Mouse (Mus musculus) myocyte (in vitro differentiated cells): ENCODE data around the gene Kif26b. TPM values are rescaled to one million over a fixed set of nuclear protein-coding genes. Genes with fewer than 3 reads are reported as not detected.

Experiments
- H3K27me3 ChIP-seq: one replicate; pipeline ENCODE4 v1.6.1; 2011; ENCODE audit not compliant: control insufficient read depth, insufficient read depth, insufficient read length
- H3K36me3 ChIP-seq: one replicate; pipeline ENCODE4 v1.6.1; 2011; ENCODE audit not compliant: control insufficient read depth, insufficient read depth
- H3K4me2 ChIP-seq: one replicate; pipeline ENCODE4 v1.6.1; 2011; ENCODE audit warnings: low read depth, control low read depth
- H3K4me3 ChIP-seq: one replicate; pipeline ENCODE4 v1.5.1; 2011; ENCODE audit warnings: mild to moderate bottlenecking, control low read depth, moderate library complexity
- H3K79me2 ChIP-seq: one replicate; pipeline ENCODE4 v1.6.1; 2011; ENCODE audit not compliant: control insufficient read depth, insufficient read depth
- H3ac ChIP-seq: one replicate; pipeline ENCODE4 v1.6.1; 2011; ENCODE audit not compliant: control insufficient read depth, insufficient read length
- CEBPB ChIP-seq: IDR thresholded peaks from 2 replicates; pipeline ENCODE4 v1.6.1; 2011; ENCODE audit warnings: mild to moderate bottlenecking, moderate library complexity; ENCODE audit not compliant: poor library complexity, insufficient read depth, severe bottlenecking
- E2F4 ChIP-seq: IDR thresholded peaks from one replicate; pipeline ENCODE4 v1.6.1; 2011; ENCODE audit warnings: mild to moderate bottlenecking, control low read depth, moderate library complexity; ENCODE audit not compliant: insufficient read depth
- MAX ChIP-seq: IDR thresholded peaks from one replicate; pipeline ENCODE4 v1.6.1; 2011; ENCODE audit warnings: low read depth, mild to moderate bottlenecking, control low read depth
- MYOD1 ChIP-seq, 3 experiments: IDR thresholded peaks; one replicate each; pipeline ENCODE4 v1.6.1; 2011; ENCODE audit warnings: control low read depth in 2 of 3, low read depth in 2 of 3, mild to moderate bottlenecking in 2 of 3, moderate library complexity in 1 of 3; ENCODE audit not compliant: insufficient read length in 2 of 3, control insufficient read depth in 1 of 3
- MYOG ChIP-seq, 3 experiments: IDR thresholded peaks; one replicate each; pipeline ENCODE4 v1.6.1; 2011; ENCODE audit warnings: control low read depth in 2 of 3, low read depth in 2 of 3, mild to moderate bottlenecking in 2 of 3; ENCODE audit not compliant: insufficient read length in 2 of 3, control insufficient read depth in 1 of 3, insufficient read depth in 1 of 3
- POLR2A ChIP-seq: IDR thresholded peaks from one replicate; pipeline ENCODE4 v1.6.1; 2011; ENCODE audit warnings: low read depth, mild to moderate bottlenecking, control low read depth, moderate library complexity; ENCODE audit not compliant: insufficient read length
- POLR2AphosphoS2 ChIP-seq: IDR thresholded peaks from one replicate; pipeline ENCODE4 v1.6.1; 2011; ENCODE audit warnings: low read depth, control low read depth; ENCODE audit not compliant: insufficient read length
- REST ChIP-seq: IDR thresholded peaks from one replicate; pipeline ENCODE4 v1.6.1; 2011; ENCODE audit warnings: mild to moderate bottlenecking, control low read depth, moderate library complexity; ENCODE audit not compliant: insufficient read depth, insufficient read length
- SRF ChIP-seq: IDR thresholded peaks from one replicate; pipeline ENCODE4 v1.6.1; 2011; ENCODE audit warnings: low read depth; ENCODE audit not compliant: control insufficient read depth, insufficient read length
- TCF12 ChIP-seq: IDR thresholded peaks from one replicate; pipeline ENCODE4 v1.6.1; 2011; ENCODE audit warnings: mild to moderate bottlenecking, control low read depth; ENCODE audit not compliant: poor library complexity, insufficient read depth, severe bottlenecking
- TCF3 ChIP-seq: IDR thresholded peaks from one replicate; pipeline ENCODE4 v1.6.1; 2011; ENCODE audit warnings: low read depth, control low read depth; ENCODE audit not compliant: insufficient read length
- USF1 ChIP-seq: IDR thresholded peaks from one replicate; pipeline ENCODE4 v1.6.1; 2011; ENCODE audit warnings: low read depth, mild to moderate bottlenecking, control low read depth, moderate library complexity
- polyA plus RNA-seq: library from polyadenylated mRNA; unstranded; fragments of >200 nt; fragmentation: generic; extraction: Trizol; gene quantifications from one replicate; pipeline ENCODE4 v1.2.1, GENCODE M21; 2012; ENCODE audit warnings: missing spikeins

The Kif26b gene
- polyA plus RNA-seq, 1 experiment, result 5.9 TPM

- Histone ChIP-seq H3K79me2 (no peaks in the 10 kb centered on the region), H3K4me2 (no peak overlapping the region), H3ac (no peak overlapping the region), H3K36me3 (no peaks in the 10 kb centered on the region), H3K4me3 (no peak overlapping the region), H3K27me3 (no peaks in the 10 kb centered on the region)
- TF ChIP-seq MAX (no peak), TCF3 (no peak), MYOD1 (IDR thresholded peaks at IDR 0.05; ENCODE audit: control insufficient read depth in 1 of 3, insufficient read length in 2 of 3, low read depth in 2 of 3) (no peak), E2F4 (no peak), SRF (no peak), MYOG (IDR thresholded peaks at IDR 0.05; ENCODE audit: control insufficient read depth in 1 of 3, insufficient read depth in 1 of 3, insufficient read length in 2 of 3, low read depth in 2 of 3) (no peak), TCF12 (no peak), USF1 (no peak), POLR2A (no peak), REST (no peak), POLR2AphosphoS2 (no peak), CEBPB (no peak)
Measured at GRCm38 (mm10) chr1:178978617-178979245, 449.8 kb downstream of the Kif26b start.

DNA sequence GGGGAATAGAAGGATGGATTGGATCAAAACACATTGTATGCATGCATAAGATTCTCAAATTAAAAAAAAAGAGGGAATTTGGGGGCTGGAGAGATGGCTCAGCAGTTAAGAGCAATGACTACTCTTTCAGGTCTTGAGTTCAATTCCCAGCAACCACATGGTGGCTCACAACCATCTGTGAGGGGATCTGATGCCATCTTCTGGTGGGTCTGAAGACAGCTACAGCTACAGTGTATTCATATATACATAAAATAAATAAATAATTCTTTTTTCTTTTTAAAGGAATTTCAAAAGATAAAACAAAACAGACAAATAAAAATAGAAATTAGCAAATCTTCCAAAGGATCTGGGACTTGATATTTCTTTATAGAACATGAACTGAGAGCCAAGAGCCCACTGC lies 451.3 kb downstream of the Kif26b start:
- TF ChIP-seq TCF3, result no peak
- no peak for TF ChIP-seq MYOG (IDR thresholded peaks at IDR 0.05; ENCODE audit: control insufficient read depth in 1 of 3, insufficient read depth in 1 of 3, insufficient read length in 2 of 3, low read depth in 2 of 3)
- no peak for TF ChIP-seq CEBPB
- no peak for TF ChIP-seq TCF12
- TF ChIP-seq POLR2A, result no peak
- no peak for TF ChIP-seq MYOD1 (IDR thresholded peaks at IDR 0.05; ENCODE audit: control insufficient read depth in 1 of 3, insufficient read length in 2 of 3, low read depth in 2 of 3)
- no peak for TF ChIP-seq E2F4
- no peak for TF ChIP-seq MAX
- TF ChIP-seq USF1, result no peak
- TF ChIP-seq REST, result no peak
- no peak for TF ChIP-seq SRF
- TF ChIP-seq POLR2AphosphoS2, result no peak
- Histone ChIP-seq H3K79me2 (no peaks in the 10 kb centered on the region), H3K4me3 (no peak overlapping the region), H3K4me2 (no peak overlapping the region), H3K36me3 (no peaks in the 10 kb centered on the region), H3K27me3 (no peaks in the 10 kb centered on the region), H3ac (no peak overlapping the region)

DNA sequence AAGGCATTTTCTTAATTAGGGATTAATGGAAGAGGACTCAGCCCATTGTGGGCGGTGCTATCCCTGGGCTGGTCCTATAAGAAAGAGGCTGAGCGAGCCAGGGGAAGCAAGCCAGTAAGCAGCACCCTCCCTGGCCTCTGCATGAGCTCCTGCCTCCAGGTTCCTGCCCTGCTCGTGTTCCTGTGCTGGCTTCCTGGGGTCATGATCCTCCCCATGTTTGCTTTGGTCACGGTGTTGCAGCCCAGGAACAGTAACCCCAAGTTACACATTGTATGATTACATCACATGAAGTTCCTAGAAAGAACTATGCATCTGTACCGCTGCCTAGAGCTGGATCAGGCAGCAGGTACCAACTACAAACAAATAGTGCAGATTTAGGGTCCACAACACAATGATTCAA lies 452.7 kb downstream of the Kif26b start:
- Histone ChIP-seq H3K4me3 (no peak overlapping the region), H3K27me3 (no peaks in the 10 kb centered on the region), H3K4me2 (peak overlapping the region; percentile 44), H3K36me3 (no peaks in the 10 kb centered on the region), H3K79me2 (no peaks in the 10 kb centered on the region), H3ac (no peak overlapping the region)
- no peak for TF ChIP-seq POLR2A
- no peak for TF ChIP-seq TCF12
- no peak for TF ChIP-seq USF1
- TF ChIP-seq MAX, result no peak
- TF ChIP-seq REST, result no peak
- no peak for TF ChIP-seq CEBPB
- TF ChIP-seq POLR2AphosphoS2, result no peak
- no peak for TF ChIP-seq SRF

DNA sequence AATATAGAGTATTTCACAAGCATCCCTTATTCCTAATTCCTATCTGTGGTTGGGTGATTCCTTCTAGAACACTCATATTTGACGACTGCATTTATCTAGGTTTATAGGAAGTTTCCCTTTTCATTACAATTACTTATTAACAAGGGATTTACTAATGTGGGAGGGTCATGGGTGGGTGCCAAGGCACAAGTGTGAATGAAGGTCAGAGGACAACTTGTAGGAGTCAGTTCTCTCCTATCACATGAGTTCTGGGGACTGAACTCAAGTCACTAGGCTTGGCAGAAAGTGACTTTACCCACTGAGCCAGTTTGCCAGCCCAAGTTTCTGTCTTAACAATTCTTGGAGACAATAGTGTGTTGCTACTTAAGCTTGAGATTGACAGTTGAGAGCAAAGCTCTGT lies 459.3 kb downstream of the Kif26b start:
- H3ac ChIP-seq, result no peak overlapping the region
- H3K27me3 ChIP-seq, result no peaks in the 10 kb centered on the region
- H3K4me3 ChIP-seq, result no peak overlapping the region
- H3K4me2 ChIP-seq, result no peak overlapping the region
- no peak for TF ChIP-seq MYOD1 (IDR thresholded peaks at IDR 0.05; ENCODE audit: control insufficient read depth in 1 of 3, insufficient read length in 2 of 3, low read depth in 2 of 3)
- TF ChIP-seq SRF, result no peak
- TF ChIP-seq POLR2AphosphoS2, result no peak
- TF ChIP-seq CEBPB, result no peak
- TF ChIP-seq TCF12, result no peak
- no peak for TF ChIP-seq MYOG (IDR thresholded peaks at IDR 0.05; ENCODE audit: control insufficient read depth in 1 of 3, insufficient read depth in 1 of 3, insufficient read length in 2 of 3, low read depth in 2 of 3)
- TF ChIP-seq TCF3, result no peak
- TF ChIP-seq USF1, result no peak
- TF ChIP-seq REST, result no peak
- H3K79me2 ChIP-seq, result no peaks in the 10 kb centered on the region
- H3K36me3 ChIP-seq, result no peaks in the 10 kb centered on the region

Other genes starting within 250 kb of the Kif26b start
- 67.2 TPM for gene Cox20, start 210.0 kb upstream of the Kif26b start, polyA plus RNA-seq
- 95.0 TPM for gene Hnrnpu, start 191.3 kb upstream of the Kif26b start, polyA plus RNA-seq
- gene Efcab2, start 123.0 kb upstream of the Kif26b start, polyA plus RNA-seq, result 0.72 TPM